Mouse (Mus musculus): Measurements from ENCODE around the gene Dgkg. TPM values are rescaled to one million over a fixed set of nuclear protein-coding genes. Genes with fewer than 3 reads are reported as not detected.

The Dgkg gene
- polyA plus RNA-seq, 1 experiment from 2014 or later = 3.0 TPM

GRCm38 (mm10) chr16:22505656-22506055, 151.4 kb downstream of the Dgkg start:
- Histone ChIP-seq H3K4me1 (ENCODE audit: control insufficient read depth, insufficient read depth, low read length) (no peaks in the 10 kb centered on the region), H3K27me3 (ENCODE audit: control insufficient read depth, insufficient read depth, low read length) (no peaks in the 10 kb centered on the region), H3K4me2 (ENCODE audit: low read depth, low read length) (no peak overlapping the region), H3K27ac (ENCODE audit: low read depth, low read length) (no peak overlapping the region), H3K36me3 (ENCODE audit: control insufficient read depth, insufficient read depth, low read length) (no peaks in the 10 kb centered on the region), H3K9me3 (ENCODE audit: control insufficient read depth, low read length) (no peaks in the 10 kb centered on the region), H3K9ac (replicated peaks; ENCODE audit: low read depth, low read length) (no peak overlapping the region), H3K4me3 (ENCODE audit: low read depth, low read length) (no peak overlapping the region)
- no peak for ATAC-seq (ENCODE audit: low read depth)
- 61% methylated on average over 6 of the region's 6 CpGs for WGBS

DNA sequence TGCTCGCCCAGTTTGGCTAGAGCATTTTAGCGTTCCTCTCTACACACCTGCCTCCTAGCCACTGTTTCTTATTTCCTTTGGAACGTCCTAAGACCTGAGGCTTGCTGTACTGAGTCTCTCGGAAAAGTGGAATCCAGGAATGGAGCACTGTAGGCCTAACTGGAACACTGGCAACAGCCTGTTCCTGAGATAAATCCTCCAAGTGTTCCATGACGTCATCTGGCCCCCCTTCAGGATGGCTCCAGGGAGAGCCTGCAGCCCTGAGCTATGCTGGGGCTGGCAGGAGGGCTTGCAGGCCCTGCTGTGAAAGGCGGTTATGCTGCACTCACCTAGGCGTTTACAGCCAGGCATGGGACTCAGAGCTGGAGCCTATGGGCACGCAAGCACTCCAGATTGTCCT, 152.2 kb downstream of the Dgkg start:
- no peak overlapping the region for H3K9ac ChIP-seq (replicated peaks; ENCODE audit: low read depth, low read length)
- H3K9me3 ChIP-seq (ENCODE audit: control insufficient read depth, low read length) = no peaks in the 10 kb centered on the region
- no peak overlapping the region for H3K27ac ChIP-seq (ENCODE audit: low read depth, low read length)
- ATAC-seq (ENCODE audit: low read depth) = no peak
- H3K27me3 ChIP-seq (ENCODE audit: control insufficient read depth, insufficient read depth, low read length) = no peaks in the 10 kb centered on the region
- no peaks in the 10 kb centered on the region for H3K36me3 ChIP-seq (ENCODE audit: control insufficient read depth, insufficient read depth, low read length)
- no peak overlapping the region for H3K4me3 ChIP-seq (ENCODE audit: low read depth, low read length)
- 41% methylated on average over 8 of the region's 8 CpGs for WGBS
- no peak overlapping the region for H3K4me2 ChIP-seq (ENCODE audit: low read depth, low read length)
- H3K4me1 ChIP-seq (ENCODE audit: control insufficient read depth, insufficient read depth, low read length) = no peaks in the 10 kb centered on the region

DNA sequence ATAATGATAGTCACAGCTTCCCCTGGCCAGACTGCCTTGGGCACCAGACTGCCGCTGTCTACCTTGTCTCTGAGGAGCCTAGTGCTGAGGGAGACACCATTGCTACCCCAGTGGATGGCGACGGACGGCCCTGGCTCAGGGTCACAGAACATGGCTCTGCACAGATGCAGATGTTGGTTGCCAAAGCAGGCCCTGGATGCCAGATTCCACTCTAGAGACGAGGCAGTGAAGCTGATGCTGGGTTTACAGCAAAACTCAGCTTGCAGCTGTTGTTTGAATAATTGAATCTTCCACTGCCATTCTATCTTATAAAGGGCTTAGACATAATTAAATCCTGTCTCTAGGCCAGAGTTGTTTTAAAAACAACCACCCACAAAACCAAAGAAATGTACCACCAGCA, 153.0 kb downstream of the Dgkg start:
- no peak overlapping the region for H3K4me2 ChIP-seq (ENCODE audit: low read depth, low read length)
- no peak for ATAC-seq (ENCODE audit: low read depth)
- no peaks in the 10 kb centered on the region for H3K4me1 ChIP-seq (ENCODE audit: control insufficient read depth, insufficient read depth, low read length)
- H3K4me3 ChIP-seq (ENCODE audit: low read depth, low read length) = no peak overlapping the region
- 77% methylated on average over 5 of the region's 5 CpGs for WGBS
- H3K36me3 ChIP-seq (ENCODE audit: control insufficient read depth, insufficient read depth, low read length) = no peaks in the 10 kb centered on the region
- no peak overlapping the region for H3K9ac ChIP-seq (replicated peaks; ENCODE audit: low read depth, low read length)
- no peaks in the 10 kb centered on the region for H3K9me3 ChIP-seq (ENCODE audit: control insufficient read depth, low read length)
- H3K27ac ChIP-seq (ENCODE audit: low read depth, low read length) = no peak overlapping the region
- no peaks in the 10 kb centered on the region for H3K27me3 ChIP-seq (ENCODE audit: control insufficient read depth, insufficient read depth, low read length)

- 90% methylated on average over 4 of the region's 4 CpGs for WGBS
- Histone ChIP-seq H3K4me1 (ENCODE audit: control insufficient read depth, insufficient read depth, low read length) (no peaks in the 10 kb centered on the region), H3K4me3 (ENCODE audit: low read depth, low read length) (no peak overlapping the region)
Measured at GRCm38 (mm10) chr16:22503467-22503866, 153.6 kb downstream of the Dgkg start.

DNA sequence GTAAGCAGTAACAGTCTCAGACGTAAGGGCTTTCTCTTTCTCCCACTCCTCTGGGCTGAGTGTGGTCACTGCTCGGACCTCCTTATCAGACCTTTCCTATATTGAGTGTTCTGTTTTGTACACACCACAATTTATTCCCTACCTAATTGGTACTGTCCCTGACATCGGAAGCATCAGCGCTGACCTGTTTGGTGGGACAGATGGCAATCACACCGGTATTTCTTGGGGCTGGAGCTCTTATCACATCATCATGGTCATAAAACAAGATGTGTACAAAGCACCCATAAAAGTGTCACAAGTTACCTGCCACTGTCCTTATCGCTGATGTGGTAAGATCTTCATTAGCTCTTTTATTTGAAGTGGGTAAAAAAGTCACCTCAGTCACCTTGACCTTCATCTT, 155.2 kb downstream of the Dgkg start:
- no peak for ATAC-seq (ENCODE audit: low read depth)
- Histone ChIP-seq H3K27ac (ENCODE audit: low read depth, low read length) (no peak overlapping the region), H3K4me3 (ENCODE audit: low read depth, low read length) (no peak overlapping the region), H3K9me3 (ENCODE audit: control insufficient read depth, low read length) (no peaks in the 10 kb centered on the region), H3K4me1 (ENCODE audit: control insufficient read depth, insufficient read depth, low read length) (no peaks in the 10 kb centered on the region), H3K27me3 (ENCODE audit: control insufficient read depth, insufficient read depth, low read length) (no peaks in the 10 kb centered on the region), H3K36me3 (ENCODE audit: control insufficient read depth, insufficient read depth, low read length) (no peaks in the 10 kb centered on the region), H3K4me2 (ENCODE audit: low read depth, low read length) (no peak overlapping the region), H3K9ac (replicated peaks; ENCODE audit: low read depth, low read length) (no peak overlapping the region)
- 91% methylated on average over 6 of the region's 6 CpGs for WGBS

More at GRCm38 (mm10) chr16:22503467-22503866, 153.6 kb downstream of the Dgkg start:
- Histone ChIP-seq H3K4me2 (ENCODE audit: low read depth, low read length) (no peak overlapping the region), H3K36me3 (ENCODE audit: control insufficient read depth, insufficient read depth, low read length) (no peaks in the 10 kb centered on the region), H3K27ac (ENCODE audit: low read depth, low read length) (no peak overlapping the region), H3K9me3 (ENCODE audit: control insufficient read depth, low read length) (no peaks in the 10 kb centered on the region), H3K27me3 (ENCODE audit: control insufficient read depth, insufficient read depth, low read length) (no peaks in the 10 kb centered on the region), H3K9ac (replicated peaks; ENCODE audit: low read depth, low read length) (no peak overlapping the region)
- no peak for ATAC-seq (ENCODE audit: low read depth)

DNA sequence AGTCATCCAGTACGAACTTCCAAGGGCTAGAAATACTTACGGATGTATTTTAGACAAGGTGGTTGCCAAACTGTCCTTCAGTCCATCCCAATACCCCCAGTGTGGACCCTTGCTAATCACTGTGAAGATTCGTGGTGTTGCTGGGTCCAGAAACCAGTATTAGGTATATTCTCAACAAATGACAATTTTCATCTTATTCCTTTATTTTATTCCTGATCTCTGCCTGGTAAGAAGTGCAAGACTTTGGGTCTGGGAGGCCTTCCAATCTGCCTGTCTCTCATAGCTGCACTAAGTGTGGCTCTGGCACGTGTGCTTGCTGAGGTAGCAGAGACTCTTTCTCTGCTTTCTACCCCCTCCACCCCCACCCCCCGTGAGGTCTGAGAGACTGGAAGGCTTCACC, 156.5 kb downstream of the Dgkg start:
- no peak for ATAC-seq (ENCODE audit: low read depth)
- H3K9me3 ChIP-seq (ENCODE audit: control insufficient read depth, low read length) = no peaks in the 10 kb centered on the region
- H3K9ac ChIP-seq (replicated peaks; ENCODE audit: low read depth, low read length) = no peak overlapping the region
- H3K27ac ChIP-seq (ENCODE audit: low read depth, low read length) = no peak overlapping the region
- H3K4me3 ChIP-seq (ENCODE audit: low read depth, low read length) = no peak overlapping the region
- WGBS = 82% methylated on average over 5 of the region's 5 CpGs
- no peaks in the 10 kb centered on the region for H3K36me3 ChIP-seq (ENCODE audit: control insufficient read depth, insufficient read depth, low read length)
- no peak overlapping the region for H3K4me2 ChIP-seq (ENCODE audit: low read depth, low read length)
- H3K4me1 ChIP-seq (ENCODE audit: control insufficient read depth, insufficient read depth, low read length) = no peaks in the 10 kb centered on the region
- no peaks in the 10 kb centered on the region for H3K27me3 ChIP-seq (ENCODE audit: control insufficient read depth, insufficient read depth, low read length)

DNA sequence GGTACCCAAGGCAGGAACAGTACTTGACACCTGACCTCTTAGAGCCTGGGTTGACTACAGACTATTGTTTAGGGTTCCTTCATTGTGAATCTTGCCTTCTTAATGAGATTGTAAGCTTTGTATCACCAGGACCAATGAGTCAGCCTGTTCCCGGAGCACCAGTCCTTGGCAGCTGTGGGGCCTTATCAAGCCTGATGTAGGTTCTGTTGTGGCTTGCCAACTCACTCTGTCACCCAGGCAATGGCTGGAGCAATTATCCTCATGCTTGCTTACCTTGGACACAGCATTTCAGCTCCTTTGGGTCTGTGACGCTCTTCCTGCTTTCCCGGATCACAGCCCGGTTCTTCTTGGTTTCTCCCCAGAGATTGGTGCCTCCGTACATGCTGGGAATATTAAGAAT, 157.1 kb downstream of the Dgkg start:
- no peak overlapping the region for H3K9ac ChIP-seq (replicated peaks; ENCODE audit: low read depth, low read length)
- no peaks in the 10 kb centered on the region for H3K36me3 ChIP-seq (ENCODE audit: control insufficient read depth, insufficient read depth, low read length)
- H3K4me2 ChIP-seq (ENCODE audit: low read depth, low read length) = no peak overlapping the region

GRCm38 (mm10) chr16:22499447-22499846, 157.6 kb downstream of the Dgkg start:
- no peaks in the 10 kb centered on the region for H3K36me3 ChIP-seq (ENCODE audit: control insufficient read depth, insufficient read depth, low read length)
- no peak overlapping the region for H3K27ac ChIP-seq (ENCODE audit: low read depth, low read length)
- no peak for ATAC-seq (ENCODE audit: low read depth)
- H3K4me1 ChIP-seq (ENCODE audit: control insufficient read depth, insufficient read depth, low read length) = no peaks in the 10 kb centered on the region
- no peak overlapping the region for H3K9ac ChIP-seq (replicated peaks; ENCODE audit: low read depth, low read length)
- H3K27me3 ChIP-seq (ENCODE audit: control insufficient read depth, insufficient read depth, low read length) = no peaks in the 10 kb centered on the region
- WGBS = 89% methylated on average over 3 of the region's 3 CpGs
- no peak overlapping the region for H3K4me2 ChIP-seq (ENCODE audit: low read depth, low read length)
- no peak overlapping the region for H3K4me3 ChIP-seq (ENCODE audit: low read depth, low read length)
- no peaks in the 10 kb centered on the region for H3K9me3 ChIP-seq (ENCODE audit: control insufficient read depth, low read length)

More for the DNA sequence above, 157.1 kb downstream of the Dgkg start:
- H3K4me3 ChIP-seq (ENCODE audit: low read depth, low read length) = no peak overlapping the region
- no peak for ATAC-seq (ENCODE audit: low read depth)
- no peak overlapping the region for H3K27ac ChIP-seq (ENCODE audit: low read depth, low read length)
- WGBS = 92% methylated on average over 5 of the region's 5 CpGs
- no peaks in the 10 kb centered on the region for H3K4me1 ChIP-seq (ENCODE audit: control insufficient read depth, insufficient read depth, low read length)
- no peaks in the 10 kb centered on the region for H3K27me3 ChIP-seq (ENCODE audit: control insufficient read depth, insufficient read depth, low read length)
- no peaks in the 10 kb centered on the region for H3K9me3 ChIP-seq (ENCODE audit: control insufficient read depth, low read length)

GRCm38 (mm10) chr16:22497976-22498375, 159.0 kb downstream of the Dgkg start:
- ATAC-seq (ENCODE audit: low read depth) = no peak
- no peak overlapping the region for H3K4me3 ChIP-seq (ENCODE audit: low read depth, low read length)
- H3K9me3 ChIP-seq (ENCODE audit: control insufficient read depth, low read length) = no peaks in the 10 kb centered on the region
- no peak overlapping the region for H3K27ac ChIP-seq (ENCODE audit: low read depth, low read length)
- H3K36me3 ChIP-seq (ENCODE audit: control insufficient read depth, insufficient read depth, low read length) = no peaks in the 10 kb centered on the region
- no peaks in the 10 kb centered on the region for H3K27me3 ChIP-seq (ENCODE audit: control insufficient read depth, insufficient read depth, low read length)
- H3K9ac ChIP-seq (replicated peaks; ENCODE audit: low read depth, low read length) = no peak overlapping the region
- no peaks in the 10 kb centered on the region for H3K4me1 ChIP-seq (ENCODE audit: control insufficient read depth, insufficient read depth, low read length)
- WGBS = 71% methylated on average over 3 of the region's 3 CpGs
- H3K4me2 ChIP-seq (ENCODE audit: low read depth, low read length) = no peak overlapping the region

DNA sequence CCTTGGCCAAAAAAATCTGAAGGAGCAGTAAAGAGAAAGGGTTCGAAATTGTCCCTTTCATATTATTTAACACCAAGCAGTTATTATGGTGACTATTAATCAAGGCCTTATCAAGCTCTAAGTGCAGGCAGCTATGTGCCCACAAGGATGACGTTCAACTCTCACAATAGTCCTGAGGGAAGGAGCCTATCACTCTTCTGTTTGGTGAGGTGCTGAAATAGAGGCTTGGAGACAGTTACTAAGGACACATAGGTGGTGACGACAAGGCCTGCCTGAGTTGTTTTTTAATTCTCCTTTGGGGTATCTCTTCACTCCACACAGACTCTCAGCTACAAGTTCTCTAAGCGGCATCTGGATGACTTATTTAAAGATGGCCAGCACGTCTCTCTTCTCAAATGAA, 161.8 kb downstream of the Dgkg start:
- Histone ChIP-seq H3K9me3 (ENCODE audit: control insufficient read depth, low read length) (no peaks in the 10 kb centered on the region), H3K27me3 (ENCODE audit: control insufficient read depth, insufficient read depth, low read length) (no peaks in the 10 kb centered on the region), H3K4me2 (ENCODE audit: low read depth, low read length) (no peak overlapping the region), H3K27ac (ENCODE audit: low read depth, low read length) (no peak overlapping the region), H3K4me3 (ENCODE audit: low read depth, low read length) (no peak overlapping the region), H3K36me3 (ENCODE audit: control insufficient read depth, insufficient read depth, low read length) (no peaks in the 10 kb centered on the region), H3K4me1 (ENCODE audit: control insufficient read depth, insufficient read depth, low read length) (no peaks in the 10 kb centered on the region), H3K9ac (replicated peaks; ENCODE audit: low read depth, low read length) (no peak overlapping the region)
- ATAC-seq (ENCODE audit: low read depth) = no peak
- WGBS = 86% methylated on average over 5 of the region's 5 CpGs

All from neural tube, embryonic 14.5 days (tissue).